Mouse (Mus musculus) olfactory bulb, adult 2 months (tissue): ENCODE data around the gene Dusp10. TPM values are rescaled to one million over a fixed set of nuclear protein-coding genes. Genes with fewer than 3 reads are reported as not detected.

Experiments
- H3K27ac ChIP-seq: fragments of 200-500 bp; 2 replicates; pipeline ENCODE4 v1.5.1; 2012; ENCODE audit warnings: low read depth, low read length; ENCODE audit not compliant: insufficient read depth
- H3K4me1 ChIP-seq: fragments of 200-500 bp; 2 replicates; pipeline ENCODE4 v1.6.1; 2012; ENCODE audit warnings: low read length; ENCODE audit not compliant: control insufficient read depth, insufficient read depth
- H3K4me3 ChIP-seq: fragments of 200-500 bp; 2 replicates; pipeline ENCODE4 v1.5.1; 2012; ENCODE audit warnings: mild to moderate bottlenecking, low read depth, low read length, moderate library complexity; ENCODE audit not compliant: insufficient read depth
- CTCF ChIP-seq: fragments of 200-500 bp; IDR thresholded peaks from 2 replicates; pipeline ENCODE4 v1.5.1; 2012; ENCODE audit warnings: low read depth, mild to moderate bottlenecking, low read length, moderate library complexity; ENCODE audit not compliant: insufficient read depth
- POLR2A ChIP-seq: fragments of 200-500 bp; IDR thresholded peaks from 2 replicates; pipeline ENCODE4 v1.6.1; 2012; ENCODE audit warnings: mild to moderate bottlenecking, low read depth, low read length, moderate library complexity; ENCODE audit not compliant: insufficient read depth
- WGBS: fragments of 180-500 bp; shearing (Covaris S2); methylation state at CpG from one replicate; pipeline ENCODE4 v1.1.7; 2018; 5-methylcytosine and 5-hydroxymethylcytosine counted together
- polyA plus RNA-seq: library from polyadenylated mRNA; stranded (reverse); fragments of >200 nt; gene quantifications from 2 replicates; pipeline ENCODE4 v1.2.4, GENCODE M21; 2012; ENCODE audit warnings: low replicate concordance; ENCODE audit not compliant: missing spikeins, insufficient read depth, insufficient read length

Gene Dusp10
- polyA plus RNA-seq, 1 experiment: not detected

DNA sequence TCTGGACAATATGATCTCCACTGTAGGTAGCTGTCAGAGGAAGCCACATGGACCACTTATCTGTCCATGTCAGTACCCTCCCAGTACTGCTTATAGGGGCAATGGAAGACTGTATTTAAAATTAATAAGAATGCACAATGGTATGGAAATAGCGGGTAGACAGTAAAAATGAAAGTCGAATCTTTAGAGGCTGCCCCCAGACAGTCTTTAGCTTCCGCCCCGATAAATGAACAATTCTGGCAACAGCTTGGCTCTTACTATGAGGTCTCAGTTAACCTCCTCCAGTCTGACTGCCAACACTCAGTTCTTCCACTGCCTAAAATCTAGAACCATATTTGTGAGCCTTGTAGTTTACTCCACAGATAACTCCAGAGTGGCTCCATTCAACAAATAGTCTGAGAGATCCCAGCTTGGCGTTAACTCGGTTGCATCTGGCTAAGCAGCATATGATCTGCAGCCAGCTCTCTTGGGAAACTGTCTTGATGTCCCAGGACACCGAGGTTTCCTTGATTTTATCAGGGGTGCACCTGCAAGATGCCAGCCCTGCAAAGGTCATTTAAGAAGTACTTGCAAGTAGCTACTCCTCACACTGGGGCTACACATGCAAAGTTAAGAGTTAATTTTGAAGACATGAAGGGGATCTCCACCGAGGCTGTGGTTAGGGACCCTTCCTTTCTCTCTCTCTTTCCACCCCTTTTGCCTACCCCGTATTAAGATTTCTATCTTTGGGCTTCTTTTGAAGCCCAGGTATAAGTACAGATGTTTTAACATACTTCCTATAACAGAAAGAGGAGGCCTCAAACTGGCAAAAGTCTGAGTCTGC lies 88.0 kb downstream of the Dusp10 start:
- Histone ChIP-seq H3K27ac (no peak overlapping the region), H3K4me3 (no peak overlapping the region), H3K4me1 (no peaks in the 10 kb centered on the region)
- 86% methylated on average over 9 of the region's 9 CpGs for WGBS
- TF ChIP-seq POLR2A (no peak), CTCF (no peak)

DNA sequence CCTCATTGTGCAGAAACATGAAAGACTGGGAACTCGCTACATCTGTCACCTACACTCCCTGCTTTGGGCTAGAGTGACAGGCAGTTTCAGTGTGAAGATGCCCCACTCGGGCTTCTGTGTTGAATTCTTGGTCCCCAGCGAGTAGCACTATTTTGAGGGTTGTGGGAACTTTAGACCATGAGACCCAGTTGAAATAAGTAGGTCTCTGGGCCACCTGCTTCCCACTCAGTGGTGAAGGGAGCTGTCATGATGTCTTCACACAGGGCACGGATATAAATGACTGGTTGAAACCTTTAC lies 88.6 kb downstream of the Dusp10 start:
- WGBS: 86% methylated on average over 4 of the region's 4 CpGs
- H3K4me1 ChIP-seq: no peaks in the 10 kb centered on the region
- TF ChIP-seq POLR2A: no peak
- no peak for TF ChIP-seq CTCF
- no peak overlapping the region for H3K27ac ChIP-seq
- no peak overlapping the region for H3K4me3 ChIP-seq

- no peak overlapping the region for H3K4me3 ChIP-seq
- no peak overlapping the region for H3K27ac ChIP-seq
- 66% methylated on average over 2 of the region's 2 CpGs for WGBS
- no peak for TF ChIP-seq POLR2A
- no peak for TF ChIP-seq CTCF
- no peaks in the 10 kb centered on the region for H3K4me1 ChIP-seq
Observed at GRCm38 (mm10) chr1:184106832-184107231, 93.7 kb downstream of the Dusp10 start.

DNA sequence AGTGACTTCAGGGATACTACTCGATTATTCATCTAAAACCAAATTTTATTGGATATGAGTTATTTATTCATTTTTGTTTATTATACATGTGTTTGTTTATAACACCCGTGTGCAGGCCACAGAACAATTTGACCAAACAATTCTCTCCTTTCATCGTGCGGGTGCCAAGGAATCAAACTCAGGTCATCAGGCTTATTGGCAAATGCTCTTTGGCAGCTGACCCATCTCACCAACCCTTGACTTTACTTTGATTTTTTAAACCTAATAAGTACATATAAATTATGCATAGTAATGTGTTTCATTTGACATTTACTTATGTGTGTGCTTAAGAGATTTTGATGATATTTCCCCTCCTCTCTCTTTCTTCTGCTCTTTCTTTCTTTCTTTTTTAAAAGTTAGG lies 94.3 kb downstream of the Dusp10 start:
- no peak for TF ChIP-seq CTCF
- TF ChIP-seq POLR2A: no peak
- no peak overlapping the region for H3K27ac ChIP-seq
- H3K4me1 ChIP-seq: no peaks in the 10 kb centered on the region
- 89% methylated on average over 4 of the region's 4 CpGs for WGBS
- H3K4me3 ChIP-seq: no peak overlapping the region

GRCm38 (mm10) chr1:184108254-184108653 lies 95.2 kb downstream of the Dusp10 start:
- WGBS: 88% methylated on average over 1 of the region's 1 CpGs
- Histone ChIP-seq H3K4me3 (no peak overlapping the region), H3K27ac (no peak overlapping the region), H3K4me1 (no peaks in the 10 kb centered on the region)
- no peak for TF ChIP-seq POLR2A
- TF ChIP-seq CTCF: no peak

DNA sequence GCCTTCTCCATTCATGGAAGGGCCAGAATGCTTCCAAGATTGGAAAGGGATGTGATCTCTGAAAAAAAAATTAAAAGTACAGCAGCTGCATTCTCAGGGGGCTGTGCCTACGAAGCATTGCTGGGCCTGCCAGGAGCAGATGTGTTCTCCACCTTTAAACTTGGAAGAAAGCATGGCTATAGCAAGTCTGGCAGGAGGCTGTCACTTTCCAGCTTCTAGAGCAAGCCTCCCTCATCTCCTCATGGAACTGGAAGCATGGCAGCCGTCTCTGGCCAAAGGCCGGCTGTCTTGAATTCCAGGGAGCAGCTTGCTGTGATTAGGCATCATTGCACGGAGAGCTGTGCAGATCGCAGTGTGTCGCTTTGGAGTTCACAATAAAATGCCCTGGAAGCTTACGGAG lies 104.5 kb downstream of the Dusp10 start:
- 80% methylated on average over 7 of the region's 7 CpGs for WGBS
- TF ChIP-seq POLR2A: no peak
- TF ChIP-seq CTCF: no peak
- Histone ChIP-seq H3K4me1 (no peaks in the 10 kb centered on the region), H3K4me3 (no peak overlapping the region), H3K27ac (no peak overlapping the region)

DNA sequence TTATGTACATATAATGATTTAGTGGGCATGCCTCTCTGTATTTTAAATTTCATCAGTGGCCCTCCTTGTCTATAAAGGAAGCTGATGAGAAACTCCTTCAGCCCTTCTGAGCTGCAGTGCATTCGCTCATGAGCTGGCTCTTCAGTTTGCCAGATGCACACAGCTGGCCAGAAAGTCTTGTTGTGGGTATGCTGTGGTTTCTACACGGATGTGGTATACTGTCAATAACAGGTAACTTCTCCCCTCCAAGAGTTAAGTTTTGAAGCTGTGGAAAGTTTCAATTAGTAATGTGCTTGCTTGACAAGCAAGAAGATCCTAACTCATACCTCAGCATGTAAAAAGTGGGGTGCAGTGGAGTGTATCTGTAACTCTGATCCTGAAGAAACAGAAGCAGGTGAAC lies 104.9 kb downstream of the Dusp10 start:
- 91% methylated on average over 2 of the region's 2 CpGs for WGBS
- Histone ChIP-seq H3K27ac (no peak overlapping the region), H3K4me1 (no peaks in the 10 kb centered on the region), H3K4me3 (no peak overlapping the region)
- TF ChIP-seq POLR2A: no peak
- no peak for TF ChIP-seq CTCF

- Histone ChIP-seq H3K27ac (no peak overlapping the region), H3K4me1 (no peaks in the 10 kb centered on the region), H3K4me3 (no peak overlapping the region)
- TF ChIP-seq POLR2A: no peak
- no peak for TF ChIP-seq CTCF
- 93% methylated on average over 1 of the region's 1 CpGs for WGBS
Observed at GRCm38 (mm10) chr1:184118586-184118985, 105.5 kb downstream of the Dusp10 start.

Other genes with a start within 250 kb of the Dusp10 start
- not detected in 2 replicates for gene 1700056E22Rik, start 21.0 kb downstream of the Dusp10 start, polyA plus RNA-seq